ENCODE assay signal across 8 mouse cellular contexts in genomic region chr3:101713138-101713638, GRCm38 (mm10).
DNase-seq lines count a peak whose midpoint lies in the region; ATAC-seq and TF ChIP-seq lines count a peak whose summit lies in the region.

No protein-coding gene starts in this region.

- no peak for TF ChIP-seq EP300 in heart, adult 2 months (IDR thresholded peaks at IDR 0.05; ENCODE audit: insufficient read depth, low read depth, low read length)

- no peak for TF ChIP-seq CTCF in heart, adult 2 months (IDR thresholded peaks at IDR 0.05)
- TF ChIP-seq CTCF in thymus, adult 2 months (IDR thresholded peaks at IDR 0.05; ENCODE audit: borderline replicate concordance, control insufficient read depth, extremely low read depth, insufficient read depth, low read length, poor library complexity), result no peak

- no peak for ATAC-seq in hindbrain, embryonic 11.5 days (ENCODE audit: low FRiP score)
- no peak for ATAC-seq in limb, embryonic 11.5 days (ENCODE audit: insufficient number of reproducible peaks, low FRiP score, low TSS enrichment, low read depth)

- no peaks in the 10 kb centered on the region for H3K36me3 ChIP-seq in hindbrain, embryonic 10.5 days
- no peaks in the 10 kb centered on the region for H3K36me3 ChIP-seq in hindbrain, embryonic 11.5 days (ENCODE audit: control insufficient read depth, insufficient read depth, low read length)
- H3K36me3 ChIP-seq in heart, adult 2 months (ENCODE audit: control insufficient read depth, insufficient read depth, low read length), result no peaks in the 10 kb centered on the region
- H3K36me3 ChIP-seq in limb, embryonic 11.5 days (ENCODE audit: control insufficient read depth, insufficient read depth, low read length), result no peaks in the 10 kb centered on the region
- no peaks in the 10 kb centered on the region for H3K36me3 ChIP-seq in thymus, adult 2 months (ENCODE audit: control insufficient read depth, insufficient read depth, low read length)

- 28% methylated on average over 11 of the region's 11 CpGs for WGBS in hindbrain, embryonic 10.5 days
- WGBS in hindbrain, embryonic 11.5 days, result 32% methylated on average over 11 of the region's 11 CpGs
- 31% methylated on average over 11 of the region's 11 CpGs for WGBS in heart, adult 2 months
- 33% methylated on average over 11 of the region's 11 CpGs for WGBS in limb, embryonic 11.5 days
- 82% methylated on average over 11 of the region's 11 CpGs for WGBS in thymus, adult 2 months

- no peak overlapping the region for H3K9ac ChIP-seq in hindbrain, embryonic 11.5 days (ENCODE audit: low read depth, low read length)
- H3K9ac ChIP-seq in heart, adult 2 months (ENCODE audit: low read depth, low read length), result no peak overlapping the region
- no peak overlapping the region for H3K9ac ChIP-seq in limb, embryonic 11.5 days (ENCODE audit: low read length)

- no peaks in the 10 kb centered on the region for H3K27me3 ChIP-seq in hindbrain, embryonic 10.5 days (ENCODE audit: insufficient read depth, poor library complexity, severe bottlenecking)
- H3K27me3 ChIP-seq in hindbrain, embryonic 11.5 days (ENCODE audit: control insufficient read depth, insufficient read depth, low read length), result no peaks in the 10 kb centered on the region
- H3K27me3 ChIP-seq in heart, adult 2 months (ENCODE audit: control insufficient read depth, insufficient read depth, low read length), result no peaks in the 10 kb centered on the region
- no peaks in the 10 kb centered on the region for H3K27me3 ChIP-seq in limb, embryonic 11.5 days (ENCODE audit: control insufficient read depth, insufficient read depth, low read length)
- H3K27me3 ChIP-seq in thymus, adult 2 months (ENCODE audit: control insufficient read depth, insufficient read depth, low read length), result no peaks in the 10 kb centered on the region

- no peaks in the 10 kb centered on the region for H3K79me2 ChIP-seq in heart, adult 2 months (replicated peaks; ENCODE audit: control insufficient read depth, insufficient read depth, low read length)

- no peak for TF ChIP-seq POLR2A in heart, adult 2 months (IDR thresholded peaks at IDR 0.05; ENCODE audit: insufficient read depth, low read depth, low read length)
- no peak for TF ChIP-seq POLR2A in thymus, adult 2 months (IDR thresholded peaks at IDR 0.05; ENCODE audit: control insufficient read depth, extremely low read depth, insufficient read depth, low read length, poor library complexity)

- peak overlapping the region; percentile 76 for H3K27ac ChIP-seq in hindbrain, embryonic 10.5 days
- no peak overlapping the region for H3K27ac ChIP-seq in hindbrain, embryonic 11.5 days (ENCODE audit: low read depth, low read length)
- H3K27ac ChIP-seq in heart, adult 2 months, result peak overlapping the region; percentile 43
- no peak overlapping the region for H3K27ac ChIP-seq in limb, embryonic 11.5 days (replicated peaks; ENCODE audit: low read depth, low read length)
- H3K27ac ChIP-seq in thymus, adult 2 months (ENCODE audit: control insufficient read depth, insufficient read depth, low read length), result no peak overlapping the region

- peaks cover 38% of the 10 kb centered on the region for H3K4me1 ChIP-seq in hindbrain, embryonic 10.5 days (replicated peaks)
- 0 out of 2 replicates have a peak, but pooled peaks cover 2% of the 10 kb centered on the region for H3K4me1 ChIP-seq in hindbrain, embryonic 11.5 days (replicated peaks; ENCODE audit: control insufficient read depth, insufficient read depth, low read length)
- H3K4me1 ChIP-seq in heart, adult 2 months (ENCODE audit: control insufficient read depth, insufficient read depth, low read length), result peaks cover 11% of the 10 kb centered on the region
- peaks cover 28% of the 10 kb centered on the region for H3K4me1 ChIP-seq in limb, embryonic 11.5 days (ENCODE audit: control insufficient read depth, insufficient read depth, low read length)
- peaks cover 57% of the 10 kb centered on the region for H3K4me1 ChIP-seq in thymus, adult 2 months (replicated peaks; ENCODE audit: control insufficient read depth, insufficient read depth, low read length)

- intact Hi-C loops in heart, adult 2 months (cut with DNase I), result loop anchor here (5.0 kb wide), 1 partner anchor 94 kb away; no protein-coding TSS in a partner anchor

- no peak overlapping the region for H3K4me2 ChIP-seq in hindbrain, embryonic 11.5 days (replicated peaks; ENCODE audit: low read depth, low read length)
- no peak overlapping the region for H3K4me2 ChIP-seq in limb, embryonic 11.5 days (ENCODE audit: low read depth, severe bottlenecking)

- 0 out of 2 replicates have a peak overlapping the region, but pooled peaks have one; percentile 16 for H3K4me3 ChIP-seq in hindbrain, embryonic 10.5 days
- H3K4me3 ChIP-seq in hindbrain, embryonic 11.5 days (ENCODE audit: low read depth, low read length), result no peak overlapping the region
- H3K4me3 ChIP-seq in heart, adult 2 months, result no peak overlapping the region
- no peak overlapping the region for H3K4me3 ChIP-seq in limb, embryonic 11.5 days (ENCODE audit: low read depth, low read length)
- H3K4me3 ChIP-seq in thymus, adult 2 months (ENCODE audit: control insufficient read depth, insufficient read depth, low read length), result no peak overlapping the region

- no peaks in the 10 kb centered on the region for H3K9me3 ChIP-seq in hindbrain, embryonic 10.5 days
- no peaks in the 10 kb centered on the region for H3K9me3 ChIP-seq in hindbrain, embryonic 11.5 days (ENCODE audit: control insufficient read depth, low read length)
- H3K9me3 ChIP-seq in limb, embryonic 11.5 days (ENCODE audit: control insufficient read depth, low read length), result no peaks in the 10 kb centered on the region

- peak; percentile 21 for DNase-seq in hindbrain, embryonic 10.5 days (ENCODE audit: low spot score)
- DNase-seq in hindbrain, embryonic 11.5 days (ENCODE audit: low spot score), result no peak
- peak; percentile 21 for DNase-seq in embryo, embryonic 10 days (ENCODE audit: low spot score)
- DNase-seq in heart, adult 2 months, result peak; percentile 61 to 66
- DNase-seq in limb, embryonic 11.5 days (ENCODE audit: low spot score), result peak; percentile 27
- no peak for DNase-seq in layer of hippocampus, adult 9-10 months (ENCODE audit: low spot score)
- no peak for DNase-seq in thymus, adult 2 months
- DNase-seq in ovary, adult 18-20 months (ENCODE audit: low spot score), result no peak

Comparison
In these comparisons a context has a peak if more than half of its experiments do, and no peak if none do; other contexts are left out.
1. DNase-seq: peak in hindbrain, embryonic 10.5 days (single experiment), embryo, embryonic 10 days (single experiment), heart, adult 2 months (2 of 2) and limb, embryonic 11.5 days (single experiment); none in hindbrain, embryonic 11.5 days (single experiment), layer of hippocampus, adult 9-10 months (single experiment), thymus, adult 2 months (single experiment) and ovary, adult 18-20 months (single experiment).
2. H3K27ac ChIP-seq: peak in hindbrain, embryonic 10.5 days (single experiment) and heart, adult 2 months (single experiment); none in hindbrain, embryonic 11.5 days (single experiment), limb, embryonic 11.5 days (single experiment) and thymus, adult 2 months (single experiment).